Mouse (Mus musculus): ENCODE measurements around the gene Npc2.

- TF ChIP-seq MXI1 (IDR thresholded peaks at IDR 0.05; ENCODE audit: low read depth, low read length) (no peak), POLR2A (IDR thresholded peaks at IDR 0.05; ENCODE audit: low read depth, low read length) (no peak), TCF12 (IDR thresholded peaks at IDR 0.05; ENCODE audit: low read depth, low read length) (no peak), EP300 (IDR thresholded peaks at IDR 0.05; ENCODE audit: low read length) (no peak), CTCF (conservative IDR thresholded peaks at IDR 0.05 in 1 of 2, IDR thresholded peaks at IDR 0.05 in 1 of 2; ENCODE audit: low read depth in 2 of 2, low read length in 2 of 2) (no peak), ETS1 (conservative IDR thresholded peaks at IDR 0.05; ENCODE audit: low read depth, low read length) (no peak), USF1 (IDR thresholded peaks at IDR 0.05; ENCODE audit: low read depth, low read length) (no peak), NELFE (IDR thresholded peaks at IDR 0.05; ENCODE audit: low read depth, low read length) (no peak), KAT2A (IDR thresholded peaks at IDR 0.05; ENCODE audit: insufficient replicate concordance, low read length) (no peak), RCOR1 (conservative IDR thresholded peaks at IDR 0.05; ENCODE audit: low read depth, low read length) (no peak), MEF2A (IDR thresholded peaks at IDR 0.05; ENCODE audit: borderline replicate concordance, low read depth, low read length) (no peak), BHLHE40 (IDR thresholded peaks at IDR 0.05; ENCODE audit: low read depth, low read length) (no peak), JUND (conservative IDR thresholded peaks at IDR 0.05; ENCODE audit: low read depth, low read length) (no peak)
Observed at GRCm38 (mm10) chr12:84773476-84773875, 524 bp upstream of the Npc2 start.

All from CH12.LX (cell line).